Mouse (Mus musculus) kidney, adult 2 months (tissue): ENCODE data around the gene Ptprk.

ENCODE experiments used
- CTCF ChIP-seq: fragments of 200-500 bp; conservative IDR thresholded peaks from 2 replicates; pipeline ENCODE4 v1.5.1; 2011; ENCODE audit warnings: low read depth, mild to moderate bottlenecking, control low read depth, low read length, moderate library complexity, mixed read lengths; ENCODE audit not compliant: insufficient read depth, insufficient read length
- POLR2A ChIP-seq: fragments of 200-500 bp; IDR thresholded peaks from one replicate; pipeline ENCODE4 v1.6.1; 2011; ENCODE audit warnings: low read depth, low read length, control low read depth

DNA sequence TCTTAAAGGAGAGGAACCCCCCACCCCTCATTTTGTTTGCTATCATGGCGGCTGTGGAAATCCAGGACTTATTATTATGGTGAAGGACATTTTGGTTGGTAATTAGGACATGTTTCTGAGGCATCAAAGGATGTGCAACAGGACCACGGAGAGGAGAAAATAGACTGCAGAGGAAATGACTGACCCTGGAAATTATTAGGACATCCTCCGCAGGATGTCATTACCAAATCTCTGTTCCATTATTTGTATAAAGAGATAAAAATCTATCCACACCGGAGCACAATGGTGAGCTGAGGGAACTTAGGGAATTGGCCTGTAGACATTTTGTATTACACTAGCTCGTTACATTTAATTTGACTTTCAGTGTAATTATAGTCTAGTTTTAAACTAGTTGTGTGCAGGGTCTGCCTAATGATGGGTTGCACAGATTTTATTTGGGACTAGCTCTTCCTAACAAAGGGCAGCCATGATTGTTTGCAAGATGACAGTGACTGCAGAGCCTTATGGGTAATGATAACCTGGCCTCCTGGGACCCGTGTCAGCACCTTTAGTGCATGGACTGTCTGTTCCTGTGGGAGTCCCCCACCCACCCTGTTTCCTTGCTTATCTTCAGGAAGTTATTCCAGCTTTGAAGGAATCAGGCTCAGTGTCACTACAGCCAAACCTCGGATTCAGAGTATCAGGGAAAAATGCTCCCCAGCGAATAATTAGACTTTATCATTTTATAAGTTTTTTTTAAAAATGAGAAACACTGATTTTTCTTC, 38.4 kb downstream of the Ptprk start:
- TF ChIP-seq CTCF: no peak
- TF ChIP-seq POLR2A: no peak
